Mouse (Mus musculus) MEL-GATA-1-ER (cell line): ENCODE data around the gene Socs3.

Source experiments
- DNase-seq: peaks from one replicate; pipeline ENCODE4 v3.0.0-alpha.2; 2012; ENCODE audit warnings: low read depth; ENCODE audit errors: extremely low read depth

Socs3 gene

DNA sequence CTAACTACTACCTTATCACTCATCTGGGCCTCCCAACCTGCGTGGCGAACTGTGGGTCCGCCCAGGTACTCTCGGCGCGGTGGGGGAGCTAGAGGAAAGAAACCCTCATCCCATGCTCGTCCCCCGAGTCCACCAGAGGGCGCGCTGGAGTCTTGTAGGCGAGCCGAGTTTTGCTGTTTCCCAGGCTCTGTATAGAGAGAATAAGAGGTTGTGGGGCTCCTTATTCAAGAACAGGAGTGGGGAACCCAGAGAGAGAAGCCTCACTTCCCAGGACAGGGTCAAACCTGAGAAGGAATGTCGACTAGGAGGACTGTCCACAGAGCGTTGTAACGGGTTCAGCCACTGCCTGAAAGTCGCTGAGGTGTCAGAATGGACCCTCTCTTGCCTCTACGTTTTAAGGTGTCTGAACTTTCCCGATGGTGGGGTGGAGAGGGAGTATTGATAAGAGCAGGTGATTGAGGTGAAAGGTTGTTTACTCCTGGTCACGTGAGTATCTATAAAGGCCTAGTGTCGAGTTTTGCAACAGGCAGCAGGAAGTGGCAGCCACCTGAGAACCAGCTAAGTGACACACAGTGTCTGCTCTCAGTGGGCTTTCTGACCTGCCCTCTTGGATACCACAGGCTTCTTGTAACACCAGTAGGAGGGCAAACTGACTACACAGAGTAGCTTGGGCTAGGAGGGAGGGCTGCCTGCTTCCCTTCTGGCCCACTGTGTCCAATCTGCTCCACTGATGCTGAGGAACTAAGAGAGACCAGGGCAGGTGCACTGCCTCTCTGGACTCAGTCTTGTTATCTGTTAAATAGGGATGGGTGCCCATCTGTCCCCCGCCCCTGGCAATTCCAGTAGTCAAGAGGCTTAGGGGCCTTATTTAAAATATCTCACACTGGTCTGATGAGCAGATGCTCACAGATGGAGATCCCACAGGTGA, at the start of gene Socs3:
Gene Socs3 (minus strand): TSS at position 103 of the 928 bp plus-strand sequence.
- DNase-seq, result peak; percentile 58

DNA sequence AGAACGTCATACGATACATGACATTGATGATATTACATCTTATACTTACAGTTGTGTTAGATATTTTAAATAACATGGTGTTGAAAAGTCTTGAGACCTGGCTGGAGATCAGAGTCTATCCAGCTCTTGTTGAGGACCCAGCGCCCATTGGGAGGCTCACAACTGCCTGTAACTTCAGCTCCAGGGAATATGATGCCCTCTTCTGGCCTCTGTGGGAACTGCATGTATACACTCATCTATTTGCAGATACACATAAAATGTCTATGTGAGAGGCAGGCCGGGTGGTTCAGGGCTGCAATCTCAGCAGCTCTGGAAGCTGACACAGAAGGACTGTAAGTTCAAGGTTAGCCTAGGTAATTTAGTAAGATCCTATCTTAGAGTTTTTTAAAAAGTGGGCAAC, 48.5 kb upstream of the Socs3 start:
- no peak for DNase-seq

DNA sequence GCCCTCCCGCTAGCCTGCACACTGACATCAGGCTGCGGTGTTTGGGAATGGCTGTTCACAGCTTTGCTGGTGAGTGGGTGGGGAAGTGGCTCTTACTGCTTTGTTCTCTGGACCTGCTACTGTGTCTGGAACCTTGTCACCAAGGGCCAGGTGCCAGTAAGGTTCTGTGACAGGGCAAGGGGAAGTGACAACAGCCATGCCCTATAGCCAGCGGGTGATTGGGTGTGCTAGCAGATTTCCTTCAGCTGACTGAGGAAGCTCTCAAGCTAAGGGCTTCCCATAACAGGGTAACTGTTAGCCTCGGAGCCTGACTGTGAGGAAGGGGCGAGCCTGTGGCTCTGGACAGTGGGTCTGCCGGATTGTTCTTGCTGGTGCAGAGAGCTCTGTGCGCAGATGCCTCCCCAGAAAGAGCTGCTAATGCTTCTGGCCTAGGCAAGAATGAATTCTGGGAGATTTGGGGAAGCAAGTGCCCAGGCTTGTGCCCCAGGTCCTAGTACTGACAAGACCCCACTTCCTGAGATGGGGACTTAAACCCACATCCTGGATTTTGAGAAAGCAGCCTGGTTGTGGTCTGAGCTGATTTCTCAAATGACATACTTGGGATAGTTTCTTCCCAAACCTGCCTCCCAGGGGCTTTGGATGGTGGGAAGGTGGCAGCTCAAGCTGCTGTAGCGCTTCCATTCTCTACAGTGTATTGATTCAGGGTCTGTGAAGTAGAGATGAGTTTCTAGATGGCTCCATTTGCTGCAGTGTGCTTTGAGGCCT, 45.7 kb upstream of the Socs3 start:
- no peak for DNase-seq

DNA sequence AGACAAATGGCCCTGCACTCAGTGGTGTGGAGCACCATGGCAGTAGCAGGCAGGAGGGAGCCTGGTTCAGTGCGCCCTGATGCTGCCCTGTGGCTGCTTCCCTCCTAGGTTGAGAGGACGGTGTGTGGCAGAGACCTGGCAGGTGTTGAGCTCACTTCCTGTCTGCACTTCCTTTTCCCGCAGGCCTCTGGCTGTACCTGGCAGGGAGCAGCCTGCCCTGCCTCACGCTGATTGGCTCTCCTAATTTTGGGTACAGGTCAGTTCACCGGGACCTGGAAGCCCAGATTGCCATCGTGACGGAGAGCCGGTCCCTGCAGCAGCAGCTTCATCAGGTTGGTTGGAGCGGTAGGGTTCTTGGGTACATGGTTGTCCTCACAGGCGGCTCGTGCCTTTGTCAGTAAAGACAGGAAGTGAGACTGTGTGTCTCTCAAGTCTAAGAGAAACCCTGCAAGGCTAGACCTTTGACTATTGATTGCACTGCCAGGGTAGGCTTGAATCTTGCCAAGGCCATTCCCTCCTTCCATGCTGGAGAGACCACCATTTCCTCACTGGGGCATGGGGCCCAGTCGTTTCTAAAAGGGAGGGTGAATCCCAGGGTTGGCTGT, 44.6 kb upstream of the Socs3 start:
- no peak for DNase-seq

DNA sequence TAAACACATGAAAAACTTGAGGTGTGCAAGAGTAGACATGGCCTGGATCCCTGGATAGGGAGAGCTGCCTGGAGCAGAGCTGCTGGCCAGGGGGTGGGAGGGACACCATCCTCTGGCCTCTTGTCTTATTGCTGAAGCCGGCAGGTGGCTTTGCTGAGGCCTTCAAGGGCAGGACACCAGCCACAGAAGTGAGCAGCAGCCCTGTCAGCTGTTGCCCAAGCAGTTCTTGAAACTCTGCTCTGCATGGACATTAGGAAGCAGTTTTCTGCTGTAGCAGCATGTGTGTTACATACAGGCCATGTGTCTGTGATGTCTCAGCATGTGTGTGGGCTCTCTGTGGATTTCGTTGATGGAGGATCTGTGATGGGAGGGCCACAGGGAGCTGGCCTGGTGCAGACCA, 43.5 kb upstream of the Socs3 start:
- DNase-seq, result no peak

DNA sequence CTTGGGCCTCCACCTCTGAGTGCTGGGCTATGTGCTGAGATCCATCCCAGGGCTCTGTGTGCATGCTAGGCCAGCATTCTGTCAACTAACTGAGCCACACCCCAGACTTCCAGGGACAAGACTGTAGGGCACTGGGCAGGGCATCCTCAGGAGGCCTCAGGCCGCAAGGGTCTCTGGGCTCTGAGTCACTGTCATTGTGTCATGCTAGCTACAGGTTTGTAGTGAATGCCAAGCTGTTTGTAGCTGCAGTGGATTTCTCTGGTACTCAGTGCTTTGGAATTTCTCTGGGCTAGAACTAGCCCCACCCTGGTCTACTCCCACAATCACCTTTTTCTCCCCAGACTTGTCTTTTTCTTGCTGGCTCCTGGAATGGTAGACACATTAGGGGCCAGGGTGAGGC, 42.7 kb upstream of the Socs3 start:
- DNase-seq, result no peak

DNA sequence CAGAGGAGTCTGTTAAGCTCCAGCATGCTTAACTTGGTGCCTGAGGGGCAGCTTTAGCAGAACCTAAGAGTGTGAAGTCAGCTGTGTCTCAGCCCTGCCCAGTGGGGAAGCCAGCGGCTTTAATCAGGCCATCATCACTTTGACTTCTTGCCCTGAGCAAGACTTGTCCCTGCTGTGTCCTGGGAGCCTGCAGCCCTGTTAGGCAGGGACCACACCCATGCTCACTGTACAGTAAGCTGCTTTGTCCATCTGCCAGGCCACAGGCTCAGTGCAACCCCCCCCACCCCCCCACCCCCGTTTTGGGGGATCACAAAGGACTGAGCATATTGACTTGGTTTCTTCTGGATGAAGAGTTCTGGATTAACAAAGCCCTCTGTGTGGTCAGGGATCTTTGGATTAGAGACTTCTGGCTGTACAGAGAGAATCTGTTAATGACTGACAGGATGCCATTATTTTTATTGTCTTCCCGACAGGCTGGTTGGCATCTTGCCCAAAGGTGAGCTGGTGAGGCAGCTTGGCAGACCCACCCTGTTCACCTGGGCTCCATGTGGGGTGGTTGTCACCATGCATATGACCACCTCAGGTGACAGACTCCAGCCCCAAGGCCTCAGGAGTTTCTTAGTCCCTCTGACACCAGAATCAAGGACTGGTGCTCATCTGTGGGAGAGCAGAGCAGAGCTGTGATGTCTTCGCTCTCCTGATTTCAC, 40.2 kb upstream of the Socs3 start:
- DNase-seq, result no peak

DNA sequence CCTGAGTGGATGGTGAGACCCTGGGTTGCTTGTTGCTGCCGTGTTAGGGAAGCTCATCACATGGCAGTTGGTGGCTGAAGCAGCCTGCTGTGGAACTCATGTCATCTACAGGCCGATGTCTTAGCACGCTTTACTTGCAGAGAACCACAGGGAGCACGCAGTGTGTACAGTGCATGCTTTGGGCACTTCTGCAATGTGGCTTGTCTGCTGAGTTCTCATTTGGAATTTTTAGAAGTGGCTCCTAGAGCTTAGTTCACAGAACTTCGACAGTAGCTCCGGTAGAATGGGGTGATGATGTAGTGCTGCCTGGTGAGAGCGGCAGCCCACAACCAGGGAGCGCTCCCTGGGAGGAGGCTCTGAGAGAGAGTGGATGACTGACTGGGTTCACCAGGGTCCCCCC, 39.0 kb upstream of the Socs3 start:
- DNase-seq, result no peak

DNA sequence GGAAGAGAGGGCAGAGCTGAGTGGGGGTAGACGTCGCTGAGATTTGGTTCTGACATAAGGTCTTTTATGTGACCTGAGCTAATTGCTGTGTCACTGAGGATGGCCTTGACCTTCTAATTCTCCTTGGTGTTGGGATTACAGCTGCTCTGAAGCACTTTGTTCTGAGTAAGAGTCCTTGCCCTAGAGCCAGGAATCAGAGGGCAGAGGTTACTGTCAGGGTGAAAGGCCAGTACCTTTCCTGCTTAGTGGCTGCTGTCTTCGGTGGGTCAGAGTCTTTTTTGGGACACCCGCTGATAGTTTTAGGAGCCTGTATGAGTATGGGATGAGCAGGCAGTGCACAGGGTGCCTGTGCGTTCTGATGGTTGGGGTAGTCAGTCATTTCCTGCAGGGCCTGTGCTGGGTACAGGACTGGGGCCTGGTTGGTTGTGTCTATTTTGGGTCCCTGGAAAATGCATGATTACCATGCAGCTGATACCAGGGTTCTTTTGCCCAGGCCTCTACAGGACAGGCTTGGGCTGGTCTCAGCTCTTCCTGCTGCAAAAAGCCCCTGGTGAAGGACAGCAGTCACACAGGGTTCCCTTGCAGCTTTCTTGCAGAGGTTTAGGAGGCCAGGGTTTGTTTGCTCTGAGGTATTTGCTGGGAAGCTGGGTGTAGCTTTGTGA, 38.4 kb upstream of the Socs3 start:
- DNase-seq, result no peak

DNA sequence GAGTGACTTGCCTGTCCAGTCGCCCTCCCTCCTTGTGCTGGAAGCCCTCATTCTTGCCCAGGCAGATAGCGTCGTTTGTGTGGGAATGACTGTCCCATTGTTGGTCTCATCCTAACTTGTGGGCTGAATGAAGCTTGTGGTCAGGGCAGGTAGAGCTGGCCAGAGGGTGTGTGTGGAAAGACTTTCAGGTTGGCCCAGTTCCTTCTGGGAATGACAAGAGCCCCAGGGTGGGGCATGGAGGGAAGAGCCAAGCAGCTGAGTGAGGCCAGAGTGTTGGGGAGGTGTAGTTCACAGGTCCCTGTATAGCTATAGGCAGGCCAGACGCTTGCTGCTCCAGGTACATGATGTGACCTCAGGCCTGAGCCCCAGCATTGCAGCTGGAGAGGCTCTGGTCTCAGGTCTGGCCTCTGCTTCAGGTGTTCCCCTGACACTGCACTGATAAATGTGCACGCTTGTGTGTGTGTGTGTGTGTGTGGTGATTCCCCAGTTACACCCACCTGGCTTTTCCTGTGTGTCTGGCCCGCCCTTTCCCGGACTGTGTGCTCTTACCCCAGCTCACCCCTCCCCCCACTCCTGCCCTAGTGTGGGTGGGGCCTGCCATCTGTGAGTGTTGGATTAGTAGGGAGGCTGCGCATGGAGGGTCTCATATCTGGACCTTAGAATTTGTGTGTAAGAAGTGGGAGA, 37.8 kb upstream of the Socs3 start:
- DNase-seq, result no peak

DNA sequence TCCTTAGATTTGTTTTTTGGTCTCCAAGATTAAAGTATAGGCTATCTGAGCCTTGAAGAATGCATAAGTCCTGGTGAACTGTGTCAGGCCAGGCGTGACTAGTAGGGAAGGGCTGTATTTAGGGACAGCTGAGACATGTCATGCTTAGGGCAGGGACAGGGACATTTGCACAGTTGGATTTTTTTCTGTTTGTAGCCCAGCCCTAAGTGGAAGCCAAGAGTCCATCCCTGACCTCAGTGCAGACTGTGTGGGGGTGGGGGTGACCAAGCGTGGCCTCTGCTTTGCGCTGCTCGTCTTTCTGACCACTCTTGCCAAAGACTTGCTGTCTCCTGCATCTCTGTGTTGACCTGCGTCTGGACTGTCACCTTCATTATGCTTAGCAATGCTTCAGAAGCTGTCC, 34.4 kb upstream of the Socs3 start:
- no peak for DNase-seq

DNA sequence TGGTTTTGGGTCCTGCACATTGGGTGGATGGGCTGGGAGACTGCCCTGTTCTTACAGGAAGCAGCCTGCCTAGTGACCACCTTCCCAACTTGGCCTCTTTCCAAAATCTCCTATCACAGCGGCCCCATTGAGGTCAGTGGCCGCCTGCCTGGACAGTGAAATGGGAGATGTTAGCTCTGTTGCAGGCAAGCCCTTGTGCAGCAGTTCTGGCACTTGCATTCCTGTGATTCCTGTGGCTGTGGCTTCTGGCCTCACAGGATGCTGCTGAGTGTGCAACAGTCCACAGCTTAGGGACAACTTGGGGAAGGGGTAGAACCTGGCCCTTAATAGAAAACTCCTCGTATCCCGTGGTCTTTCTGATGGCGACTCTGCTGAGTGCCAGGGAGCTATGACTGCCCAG, 33.9 kb upstream of the Socs3 start:
- no peak for DNase-seq

DNA sequence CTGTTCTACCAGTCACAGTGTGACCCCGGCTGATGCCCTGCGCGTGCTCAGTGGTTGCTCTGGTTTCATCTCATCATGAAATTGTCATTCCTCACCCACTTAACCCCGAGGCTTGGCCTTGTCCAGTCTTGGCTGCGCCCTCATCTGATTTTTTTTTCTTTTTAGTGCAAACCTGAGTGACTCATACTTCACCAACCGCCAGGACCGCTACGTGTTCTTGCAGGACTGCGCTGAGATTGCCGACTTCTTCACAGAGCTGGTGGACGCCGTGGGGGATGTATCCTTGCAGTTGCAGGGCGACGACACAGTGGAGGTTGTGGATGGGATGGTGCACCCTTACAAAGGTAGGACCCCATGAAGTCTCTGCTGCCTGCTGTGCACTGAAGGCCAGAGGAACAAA, 33.3 kb upstream of the Socs3 start:
- DNase-seq, result no peak

DNA sequence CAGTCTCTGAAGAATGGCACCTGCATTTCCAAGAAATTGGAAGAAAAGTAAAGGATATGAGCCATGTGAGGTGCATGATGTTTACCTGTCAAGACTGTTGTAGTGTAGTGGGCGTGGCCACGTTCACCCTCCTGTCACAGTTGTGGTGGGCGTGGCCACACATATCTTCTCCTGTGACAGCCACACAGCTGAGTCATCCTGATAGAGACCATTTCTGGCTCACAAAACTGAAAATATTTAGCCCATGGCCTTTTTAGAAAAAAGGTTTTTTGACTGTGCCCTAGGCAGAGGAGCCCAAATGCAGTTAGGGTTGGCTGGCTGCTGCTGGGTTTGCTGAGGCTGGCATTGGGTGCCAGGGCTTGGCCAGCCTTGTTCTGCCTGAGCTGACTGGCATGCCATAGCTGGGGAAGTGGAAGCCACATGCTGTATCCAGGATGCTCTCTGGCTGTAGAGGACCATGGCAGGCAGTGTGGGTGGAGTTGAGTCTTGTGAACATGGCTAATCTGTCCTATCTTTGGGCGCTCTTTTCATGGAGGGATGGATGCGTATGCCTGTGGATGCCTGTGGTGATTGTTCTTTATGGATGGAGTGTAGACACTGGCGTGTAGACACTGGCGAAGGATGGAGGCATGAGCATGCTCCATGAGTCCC, 30.8 kb upstream of the Socs3 start:
- peak; percentile 43 for DNase-seq

DNA sequence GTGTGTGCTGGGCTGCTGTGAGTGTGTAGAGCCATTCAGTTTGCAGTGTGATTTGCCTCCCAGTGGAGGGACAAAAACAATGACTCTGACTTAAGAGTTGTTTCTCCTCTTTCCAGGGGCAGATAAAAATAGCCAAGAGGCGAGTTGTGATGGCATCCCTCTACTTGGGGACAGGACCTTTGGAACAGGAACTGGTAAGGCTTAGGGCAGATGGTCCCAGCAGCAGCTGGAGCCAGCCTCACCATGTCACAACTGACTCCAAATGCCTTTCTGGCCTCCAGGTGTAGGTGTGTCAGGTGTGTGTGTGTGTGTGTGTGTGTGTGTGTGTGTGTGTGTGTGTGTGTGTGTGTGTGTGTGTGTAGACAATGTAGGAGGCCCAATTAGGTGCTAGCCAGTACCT, 30.2 kb upstream of the Socs3 start:
- no peak for DNase-seq

DNA sequence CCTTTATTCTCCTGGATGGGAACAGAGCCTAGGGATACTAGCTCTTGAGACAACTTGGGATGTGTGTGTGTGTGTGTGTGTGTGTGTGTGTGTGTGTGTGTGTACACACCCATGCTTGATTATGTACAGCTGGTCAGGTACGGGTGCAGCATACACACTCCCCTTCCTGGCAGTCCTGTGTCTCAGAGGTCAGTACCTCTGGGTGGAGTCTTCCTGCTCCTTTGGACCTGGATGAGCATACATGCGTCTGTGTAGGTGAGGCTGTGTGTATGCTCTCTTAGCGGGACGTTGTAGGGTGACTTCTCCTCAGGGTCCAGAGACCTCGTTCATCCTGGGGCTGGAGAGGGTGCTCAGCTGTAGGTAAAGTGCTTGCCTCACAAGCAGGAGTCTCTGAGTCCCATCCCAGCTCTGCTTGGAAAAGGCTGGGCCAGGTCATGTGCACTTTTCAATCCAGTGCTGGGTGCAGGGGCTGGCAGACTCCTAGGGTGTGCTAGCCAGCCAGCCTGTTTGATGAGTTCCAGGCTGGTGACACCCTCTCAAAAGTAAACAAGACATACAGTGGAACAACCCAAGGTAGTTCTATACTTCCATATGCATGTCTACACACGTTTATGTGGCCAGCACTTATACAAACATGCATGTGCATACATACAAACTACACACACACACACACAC, 29.6 kb upstream of the Socs3 start:
- DNase-seq, result no peak

DNA sequence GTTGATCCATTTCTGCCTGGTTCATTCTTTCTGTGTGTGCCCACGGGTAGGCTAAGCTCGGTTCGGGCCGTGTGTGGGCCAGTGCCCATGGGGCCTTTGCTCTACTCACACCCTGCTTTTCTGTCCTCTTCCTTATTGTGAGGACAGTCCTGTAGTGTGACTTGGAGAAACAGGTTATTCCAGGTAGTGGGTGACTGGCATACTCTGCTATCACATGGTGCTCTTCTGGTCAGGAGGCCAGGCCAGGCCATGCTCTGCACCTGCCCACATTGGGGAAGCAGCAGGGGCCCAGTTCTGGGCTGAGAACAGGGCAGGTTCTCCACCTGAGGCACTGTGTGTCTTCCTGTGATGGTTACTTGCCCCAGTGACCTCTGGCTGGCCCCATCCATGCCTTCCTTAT, 28.5 kb upstream of the Socs3 start:
- DNase-seq, result no peak

DNA sequence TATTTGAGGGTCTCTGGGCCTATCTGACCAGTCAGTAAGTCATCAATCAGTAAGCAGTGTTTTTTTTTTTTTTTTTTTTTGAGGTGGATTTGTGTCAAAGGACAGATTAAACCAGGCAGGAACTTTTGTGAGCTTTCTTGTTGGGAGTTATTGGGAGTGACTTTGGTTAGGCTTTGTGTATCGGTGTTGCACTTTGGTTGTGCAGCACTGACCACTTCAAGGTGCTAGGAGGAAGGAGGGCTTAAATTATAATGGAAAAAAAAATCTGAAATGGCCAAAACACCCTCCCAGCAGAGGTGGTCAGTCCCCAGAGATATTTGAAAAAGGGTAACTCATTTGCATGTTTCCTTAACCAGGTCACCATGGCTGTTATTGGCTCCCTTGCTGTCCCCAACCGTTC, 27.2 kb upstream of the Socs3 start:
- no peak for DNase-seq

DNA sequence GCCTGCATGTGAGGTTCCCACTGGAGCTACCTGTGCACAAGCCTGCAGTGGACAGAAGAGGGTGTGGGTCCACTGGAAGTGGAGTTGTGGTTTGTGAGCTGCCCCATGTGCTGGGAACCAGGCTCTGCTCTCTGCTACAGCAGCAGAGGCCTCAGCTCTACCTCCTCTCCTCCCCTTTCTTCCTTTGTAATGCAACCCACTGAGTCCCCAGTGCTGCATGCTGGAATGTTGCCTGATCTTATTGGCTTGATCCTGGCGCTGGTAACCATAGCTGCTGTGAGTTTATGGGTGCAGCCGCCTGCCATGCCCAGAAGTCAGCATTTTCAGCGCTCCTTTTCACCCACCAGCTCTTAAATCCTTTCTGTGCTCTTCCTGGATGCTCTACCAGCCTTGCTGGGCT, 26.2 kb upstream of the Socs3 start:
- no peak for DNase-seq
